Mouse (Mus musculus) layer of hippocampus, postnatal 14 days (tissue): ENCODE measurements around the gene Hes7. TPM values are rescaled to one million over a fixed set of nuclear protein-coding genes. Genes with fewer than 3 reads are reported as not detected.

Experiments used
- DNase-seq, 2 experiments: peaks; one replicate each; pipeline ENCODE4 v3.0.0; 2021 to 2022; ENCODE audit warnings: low spot score in 2 of 2, mixed read lengths in 1 of 2
- total RNA-seq, 2 experiments: library from RNA; stranded (reverse); gene quantifications; 2 replicates each; pipeline ENCODE4 v1.2.3; 2021

Gene Hes7
- total RNA-seq, 2 experiments from 2014 or later = 0.46 to 0.62 TPM

DNA sequence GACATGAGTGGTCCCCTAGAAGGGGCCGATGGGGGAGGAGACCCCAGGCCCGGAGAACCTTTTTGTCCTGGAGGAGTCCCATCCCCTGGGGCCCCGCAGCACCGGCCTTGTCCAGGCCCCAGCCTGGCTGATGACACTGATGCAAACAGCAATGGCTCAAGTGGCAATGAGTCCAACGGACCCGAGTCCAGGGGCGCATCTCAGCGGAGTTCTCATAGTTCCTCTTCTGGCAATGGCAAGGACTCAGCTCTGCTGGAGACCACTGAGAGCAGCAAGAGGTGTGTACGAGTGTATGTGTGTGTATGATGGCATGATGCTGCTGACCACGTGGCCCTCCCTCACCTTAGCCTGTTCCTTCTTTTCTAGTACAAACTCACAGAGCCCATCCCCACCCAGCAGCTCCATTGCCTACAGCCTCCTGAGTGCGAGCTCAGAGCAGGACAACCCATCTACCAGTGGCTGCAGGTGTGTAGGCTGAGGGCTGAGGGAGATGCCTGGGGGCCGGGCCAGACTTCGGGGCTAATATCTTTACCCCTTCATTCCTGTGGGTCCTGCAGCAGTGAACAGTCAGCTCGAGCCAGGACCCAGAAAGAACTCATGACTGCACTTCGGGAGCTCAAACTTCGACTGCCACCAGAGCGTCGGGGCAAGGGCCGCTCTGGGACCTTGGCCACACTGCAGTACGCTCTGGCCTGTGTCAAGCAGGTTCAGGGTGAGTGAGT, 19.4 kb upstream of the Hes7 start:
- DNase-seq = no peak

DNA sequence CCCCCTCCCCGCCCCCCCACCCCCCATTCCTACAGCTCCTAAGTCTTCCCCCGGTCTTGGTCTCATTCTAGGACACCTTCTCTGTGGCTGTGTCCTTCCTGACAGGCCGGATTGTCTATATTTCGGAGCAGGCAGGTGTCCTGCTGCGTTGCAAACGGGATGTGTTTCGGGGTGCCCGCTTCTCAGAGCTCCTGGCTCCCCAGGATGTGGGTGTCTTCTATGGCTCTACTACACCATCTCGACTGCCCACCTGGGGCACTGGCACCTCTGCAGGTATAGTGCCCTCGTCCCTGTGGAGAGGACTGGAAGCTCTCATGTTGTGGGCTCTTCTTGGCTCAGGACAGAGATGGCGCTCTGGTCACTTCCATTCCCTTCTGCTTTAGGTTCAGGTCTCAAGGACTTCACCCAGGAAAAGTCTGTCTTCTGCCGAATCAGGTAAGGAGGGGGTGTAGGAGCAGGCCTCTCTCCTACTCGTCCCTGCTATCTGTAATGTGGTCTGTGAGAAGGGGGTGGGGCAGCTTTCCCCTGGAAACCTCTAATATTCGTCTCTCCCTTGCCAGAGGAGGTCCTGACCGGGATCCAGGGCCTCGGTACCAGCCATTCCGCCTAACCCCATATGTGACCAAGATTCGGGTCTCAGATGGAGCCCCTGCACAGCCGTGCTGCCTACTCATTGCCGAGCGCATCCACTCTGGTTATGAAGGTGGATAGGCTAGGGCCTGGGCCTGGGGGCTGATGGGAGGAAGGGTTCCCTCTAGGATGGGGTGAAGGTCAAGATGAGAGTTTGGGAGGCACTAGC, 18.4 kb upstream of the Hes7 start:
- no peak for DNase-seq

DNA sequence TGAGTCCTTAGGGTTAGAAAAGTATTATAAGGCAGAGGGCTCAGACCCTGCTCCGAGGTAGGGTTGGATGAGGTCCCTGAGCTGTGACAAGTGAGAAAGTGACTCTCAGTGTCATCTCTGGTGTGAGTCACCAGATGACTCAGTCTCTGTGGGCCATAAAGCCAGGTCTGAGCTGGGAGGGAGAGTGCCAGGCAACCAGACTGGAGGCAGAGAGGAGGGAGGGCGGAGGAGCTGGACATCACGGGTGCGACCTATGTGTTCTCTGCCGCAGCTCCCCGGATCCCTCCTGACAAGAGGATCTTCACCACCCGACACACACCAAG, 17.8 kb upstream of the Hes7 start:
- no peak for DNase-seq

DNA sequence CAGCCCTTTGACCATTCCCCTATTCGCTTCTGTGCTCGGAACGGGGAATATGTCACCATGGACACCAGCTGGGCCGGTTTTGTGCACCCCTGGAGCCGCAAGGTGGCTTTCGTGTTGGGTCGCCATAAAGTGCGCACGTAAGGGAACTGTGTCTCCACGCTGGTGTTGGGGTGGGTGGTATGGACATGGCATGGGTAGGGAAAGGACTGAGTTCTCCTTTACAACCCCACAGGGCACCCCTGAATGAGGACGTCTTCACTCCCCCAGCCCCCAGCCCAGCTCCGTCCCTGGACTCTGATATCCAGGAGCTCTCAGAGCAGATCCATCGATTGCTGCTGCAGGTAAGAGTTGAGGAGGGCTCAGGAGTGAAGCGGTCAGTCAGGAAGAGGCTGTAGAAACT, 17.1 kb upstream of the Hes7 start:
- no peak for DNase-seq

DNA sequence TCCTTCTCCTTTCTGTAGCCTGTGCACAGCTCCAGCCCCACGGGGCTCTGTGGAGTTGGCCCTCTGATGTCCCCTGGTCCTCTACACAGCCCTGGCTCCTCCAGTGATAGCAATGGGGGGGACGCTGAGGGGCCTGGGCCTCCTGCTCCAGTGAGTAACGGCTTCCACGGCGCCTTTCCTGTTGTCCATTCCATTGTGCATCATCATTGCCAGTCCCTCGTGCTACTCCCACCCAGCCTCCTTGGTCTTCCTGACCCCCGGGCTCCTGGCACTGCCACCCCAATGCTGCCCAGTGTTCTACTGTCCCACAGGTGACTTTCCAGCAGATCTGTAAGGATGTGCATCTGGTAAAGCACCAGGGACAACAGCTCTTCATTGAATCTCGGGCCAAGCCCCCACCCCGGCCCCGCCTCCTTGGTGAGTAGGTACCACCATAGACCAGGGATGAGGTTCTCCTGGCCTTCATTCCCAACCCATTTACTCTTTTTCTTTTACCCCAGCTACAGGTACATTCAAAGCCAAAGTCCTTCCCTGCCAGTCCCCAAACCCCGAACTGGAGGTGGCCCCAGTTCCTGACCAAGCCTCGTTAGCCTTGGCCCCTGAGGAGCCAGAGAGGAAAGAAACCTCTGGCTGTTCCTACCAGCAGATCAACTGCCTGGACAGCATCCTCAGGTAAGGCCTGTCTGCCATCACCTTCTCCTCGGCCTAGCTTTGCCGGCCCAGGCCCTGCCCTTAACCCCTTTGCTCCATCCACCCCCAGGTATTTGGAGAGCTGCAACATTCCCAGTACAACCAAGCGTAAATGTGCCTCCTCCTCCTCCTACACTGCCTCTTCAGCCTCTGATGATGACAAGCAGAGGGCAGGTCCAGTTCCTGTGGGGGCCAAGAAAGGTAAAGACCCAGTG, 16.4 kb upstream of the Hes7 start:
- DNase-seq = no peak

DNA sequence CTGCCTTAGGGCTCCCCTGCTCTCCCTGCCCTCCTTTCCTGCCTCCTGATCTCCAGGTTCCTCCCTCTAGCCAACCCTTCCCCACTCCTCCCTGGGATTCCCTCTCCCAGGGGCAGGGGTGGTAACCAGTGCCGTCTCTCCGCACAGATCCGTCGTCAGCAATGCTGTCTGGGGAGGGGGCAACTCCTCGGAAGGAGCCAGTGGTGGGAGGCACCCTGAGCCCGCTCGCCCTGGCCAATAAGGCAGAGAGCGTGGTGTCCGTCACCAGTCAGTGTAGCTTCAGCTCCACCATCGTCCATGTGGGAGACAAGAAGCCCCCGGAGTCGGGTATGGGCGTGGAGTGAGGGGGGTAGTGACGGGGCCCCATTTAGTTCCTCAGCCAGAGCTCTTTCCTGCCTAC, 15.7 kb upstream of the Hes7 start:
- no peak for DNase-seq

DNA sequence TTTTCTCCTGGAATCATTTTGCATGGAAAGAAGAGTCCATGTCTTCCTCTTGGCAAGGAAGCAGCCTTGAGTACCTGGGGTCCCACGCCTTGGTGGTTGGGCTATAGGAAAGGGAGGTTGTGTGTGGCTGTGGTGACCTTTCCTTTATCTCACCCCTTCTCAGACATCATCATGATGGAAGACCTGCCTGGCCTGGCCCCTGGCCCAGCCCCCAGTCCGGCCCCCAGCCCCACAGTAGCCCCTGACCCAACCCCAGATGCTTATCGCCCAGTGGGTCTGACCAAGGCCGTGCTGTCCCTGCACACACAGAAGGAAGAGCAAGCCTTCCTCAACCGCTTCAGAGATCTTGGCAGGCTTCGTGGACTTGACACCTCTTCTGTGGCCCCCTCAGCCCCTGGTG, 15.0 kb upstream of the Hes7 start:
- no peak for DNase-seq

DNA sequence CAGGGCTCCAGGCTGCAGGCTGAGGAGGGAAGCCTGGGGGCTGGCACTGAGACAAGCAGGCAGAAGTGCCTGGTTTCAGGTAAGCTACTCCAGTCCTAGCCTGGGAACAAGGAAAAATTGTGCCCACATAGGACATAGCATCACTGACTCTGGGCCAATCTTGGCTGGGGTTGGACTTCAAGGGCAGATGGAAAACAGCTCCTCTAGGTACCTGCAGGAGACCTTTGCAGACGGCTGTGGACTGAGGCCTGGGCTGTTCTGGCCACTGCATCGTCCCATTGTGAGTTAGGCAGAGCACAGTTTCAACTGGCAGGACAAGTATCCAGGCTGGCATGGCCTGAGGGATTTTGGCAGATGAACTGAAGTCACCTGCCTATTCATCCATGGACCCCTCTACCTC, 14.4 kb upstream of the Hes7 start:
- DNase-seq = no peak

DNA sequence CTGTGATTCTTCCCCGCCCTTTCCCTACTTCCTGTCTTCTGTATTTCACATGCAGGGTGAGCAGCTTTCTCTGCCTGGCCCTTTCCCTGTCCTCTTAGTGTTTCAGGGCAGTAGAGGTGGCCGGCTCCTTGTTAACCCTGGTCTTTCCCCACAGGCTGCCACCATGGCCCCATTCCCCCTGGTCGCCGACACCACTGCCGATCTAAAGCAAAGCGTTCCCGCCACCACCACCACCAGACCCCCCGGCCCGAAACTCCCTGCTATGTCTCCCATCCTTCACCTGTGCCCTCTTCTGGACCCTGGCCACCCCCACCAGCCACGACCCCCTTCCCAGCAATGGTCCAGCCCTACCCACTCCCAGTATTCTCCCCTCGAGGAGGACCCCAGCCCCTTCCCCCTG, 13.9 kb upstream of the Hes7 start:
- DNase-seq = no peak

DNA sequence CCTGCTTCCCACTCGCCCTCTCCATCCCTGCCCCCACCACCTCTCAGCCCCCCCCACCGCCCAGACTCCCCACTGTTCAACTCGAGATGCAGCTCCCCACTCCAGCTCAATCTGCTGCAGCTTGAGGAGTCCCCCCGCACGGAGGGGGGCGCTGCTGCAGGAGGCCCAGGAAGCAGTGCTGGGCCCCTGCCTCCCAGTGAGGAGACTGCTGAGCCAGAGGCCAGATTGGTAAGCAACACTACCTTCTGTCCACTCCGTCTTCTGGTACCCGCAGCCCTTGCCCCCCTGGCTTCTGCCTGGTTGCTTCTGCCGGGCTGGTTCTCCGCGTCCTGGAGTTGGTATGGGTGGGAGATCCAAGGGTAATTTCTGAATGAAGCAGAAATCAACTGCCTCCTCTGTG, 13.4 kb upstream of the Hes7 start:
- no peak for DNase-seq

DNA sequence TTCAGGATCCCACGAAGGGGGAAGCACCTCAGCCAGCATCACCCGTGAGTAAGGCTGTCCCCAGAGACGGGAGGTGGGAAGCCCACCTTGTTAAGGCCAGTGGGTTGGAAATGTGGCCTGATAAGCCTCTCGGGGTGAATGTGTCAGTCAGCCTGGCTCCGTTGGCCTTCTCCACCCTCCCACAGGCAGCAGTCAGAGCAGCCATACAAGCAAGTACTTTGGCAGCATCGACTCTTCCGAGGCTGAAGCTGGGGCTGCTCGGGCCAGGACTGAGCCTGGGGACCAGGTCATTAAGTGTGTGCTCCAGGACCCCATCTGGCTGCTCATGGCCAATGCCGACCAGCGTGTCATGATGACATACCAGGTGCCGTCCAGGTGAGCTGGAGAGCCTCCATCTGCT, 12.5 kb upstream of the Hes7 start:
- DNase-seq = no peak

DNA sequence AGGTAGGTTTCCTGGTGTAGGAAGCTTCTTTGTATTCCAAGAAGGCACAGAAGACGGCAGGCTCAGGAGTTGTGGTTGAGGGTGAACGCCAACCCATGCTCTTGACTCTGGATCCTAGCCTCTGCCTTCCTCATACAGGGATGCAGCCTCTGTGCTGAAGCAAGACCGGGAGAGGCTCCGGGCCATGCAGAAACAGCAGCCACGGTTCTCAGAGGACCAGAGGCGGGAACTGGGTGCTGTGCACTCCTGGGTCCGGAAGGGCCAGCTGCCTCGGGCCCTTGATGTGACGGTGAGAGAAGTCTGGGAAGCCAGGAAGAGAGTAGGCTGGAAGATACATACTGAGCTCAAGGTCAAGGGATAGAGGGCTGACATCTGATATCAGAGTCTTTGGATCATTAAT, 12.0 kb upstream of the Hes7 start:
- DNase-seq = no peak

DNA sequence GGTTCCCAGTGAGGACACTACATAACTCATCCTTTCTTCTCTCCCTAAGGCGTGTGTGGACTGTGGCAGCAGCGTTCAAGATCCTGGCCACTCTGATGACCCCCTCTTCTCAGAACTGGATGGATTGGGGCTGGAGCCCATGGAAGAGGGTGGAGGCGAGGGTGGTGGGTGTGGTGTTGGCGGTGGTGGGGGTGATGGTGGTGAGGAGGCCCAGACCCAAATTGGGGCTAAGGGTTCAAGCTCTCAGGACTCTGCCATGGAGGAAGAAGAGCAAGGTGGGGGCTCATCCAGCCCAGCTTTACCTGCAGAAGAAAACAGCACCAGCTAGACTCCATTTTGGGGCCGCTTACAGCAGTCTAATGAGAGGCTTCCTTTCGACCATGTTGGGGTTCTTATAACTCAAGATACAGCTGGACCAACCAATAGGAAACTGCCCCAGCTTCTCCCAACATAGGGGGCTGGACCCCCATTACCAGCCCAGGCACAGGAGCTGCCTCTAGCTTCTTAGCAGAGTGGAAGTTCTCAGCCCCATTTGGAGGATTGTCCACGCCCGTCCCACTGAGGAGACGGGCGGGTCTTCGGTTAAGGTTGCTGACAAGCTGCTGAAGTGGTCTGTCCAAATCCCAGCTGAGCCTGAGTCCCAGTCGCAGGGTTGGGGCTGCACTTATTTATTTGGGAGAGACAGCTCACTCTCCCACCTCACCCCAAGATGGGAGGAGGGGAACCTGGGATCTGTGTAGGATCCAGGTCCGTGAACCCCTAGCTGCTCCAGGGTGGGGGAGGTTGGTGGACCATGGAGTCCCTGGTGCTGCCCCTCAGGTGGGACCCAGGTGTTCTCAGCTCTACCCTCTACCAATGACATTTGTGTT, 10.9 kb upstream of the Hes7 start:
- DNase-seq = no peak

DNA sequence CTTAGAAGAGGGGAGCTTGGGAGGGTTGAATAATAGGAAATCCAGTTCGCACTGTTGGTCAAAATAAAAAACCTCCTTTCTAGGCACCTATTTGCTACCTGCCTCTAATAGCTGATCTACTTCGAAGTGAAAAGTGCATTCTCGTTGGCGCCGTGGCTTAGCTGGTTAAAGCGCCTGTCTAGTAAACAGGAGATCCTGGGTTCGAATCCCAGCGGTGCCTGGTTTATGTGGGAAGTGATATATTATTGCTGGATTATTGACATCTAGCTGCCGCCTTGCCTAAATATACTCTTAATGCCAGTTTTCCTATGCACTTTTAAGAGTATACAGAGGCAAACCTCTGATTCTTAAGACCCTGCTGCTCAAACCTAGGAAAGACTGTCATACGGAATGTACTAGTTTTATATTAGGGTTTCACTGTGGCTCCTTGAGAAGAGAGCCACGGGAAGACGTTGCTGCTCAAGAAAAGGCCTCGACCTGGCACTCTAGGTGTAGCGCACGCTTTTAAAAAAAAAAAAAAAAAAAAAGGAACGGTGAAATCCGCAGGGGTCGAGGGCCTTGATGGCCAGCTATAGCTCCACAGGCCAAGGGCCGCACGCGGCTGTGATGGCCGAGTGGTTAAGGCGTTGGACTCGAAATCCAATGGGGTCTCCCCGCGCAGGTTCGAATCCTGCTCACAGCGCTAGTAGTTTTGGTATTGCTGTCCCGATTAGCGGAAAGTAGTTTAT, 9.7 kb upstream of the Hes7 start:
- peak; percentile 93 to 95 for DNase-seq

DNA sequence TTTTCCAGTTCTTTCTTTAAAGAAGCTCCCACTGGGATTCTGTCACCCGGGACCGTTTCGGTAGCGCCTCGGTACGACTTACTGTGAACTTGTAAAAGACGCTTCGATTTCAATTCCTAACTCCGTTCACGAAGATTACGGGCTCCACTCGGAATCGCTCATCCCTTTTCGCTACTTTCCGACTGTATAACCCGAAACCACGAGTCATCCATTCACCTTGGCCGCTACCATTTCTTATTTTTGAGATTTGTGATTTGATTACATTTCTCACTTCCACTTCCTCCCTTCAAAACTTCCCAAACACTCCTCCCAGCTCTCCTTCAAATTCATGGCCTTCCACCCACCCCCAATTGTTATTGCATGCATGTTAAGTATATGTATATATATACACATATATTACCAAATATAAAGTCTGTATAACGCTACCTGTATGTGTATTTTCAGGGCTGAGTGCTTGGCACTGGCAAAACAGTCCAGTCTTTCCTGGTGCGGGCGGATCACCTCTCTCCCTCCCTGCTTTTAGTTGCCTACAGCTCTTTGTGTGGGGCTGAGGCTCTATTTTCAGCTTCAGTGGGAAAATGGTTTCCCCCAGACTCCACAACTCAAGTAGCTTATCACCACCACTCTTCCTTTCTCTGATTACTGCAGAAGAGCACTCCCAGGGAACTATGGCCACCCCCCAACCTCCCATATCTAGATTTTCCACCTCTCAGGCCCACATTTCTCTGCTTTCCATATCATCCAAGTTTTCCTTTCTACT, 9.0 kb upstream of the Hes7 start:
- no peak for DNase-seq

DNA sequence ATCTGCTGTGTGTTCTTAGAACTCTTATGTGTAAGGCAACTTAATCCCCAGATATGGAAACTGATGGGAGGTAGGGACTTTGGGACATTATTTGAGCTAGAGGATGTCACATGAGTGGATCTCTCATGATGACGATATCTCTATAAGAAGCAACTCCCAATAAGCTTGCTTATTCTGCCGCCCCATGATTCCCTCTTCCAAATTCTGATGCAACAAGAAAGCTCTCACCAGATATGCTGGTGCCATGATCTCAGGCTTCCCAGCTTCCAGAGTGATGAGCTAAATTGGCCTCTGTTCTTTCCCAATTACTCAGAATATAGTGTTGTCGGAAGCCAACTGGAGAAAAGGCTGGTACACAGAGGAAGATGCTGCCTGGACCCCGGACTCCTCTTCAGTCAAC, 8.3 kb upstream of the Hes7 start:
- DNase-seq = no peak

DNA sequence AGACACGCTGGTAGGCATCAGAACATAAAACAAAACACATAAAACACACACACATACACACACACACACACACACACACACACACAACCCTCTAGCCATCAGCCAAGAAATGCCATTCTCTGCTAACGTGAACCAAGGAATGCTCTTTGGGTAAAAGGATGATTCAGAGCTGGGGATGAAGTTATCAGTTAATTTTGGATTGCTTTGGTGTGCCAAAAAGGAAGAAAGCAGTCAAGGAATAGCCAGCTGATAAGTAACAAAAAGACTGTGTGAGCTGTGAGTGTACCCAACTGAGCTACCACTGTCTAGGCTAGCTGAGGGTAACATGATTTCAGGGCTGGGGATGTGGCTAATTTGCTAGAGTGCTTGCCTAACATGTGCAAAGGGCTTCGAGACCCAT, 6.2 kb upstream of the Hes7 start:
- no peak for DNase-seq

DNA sequence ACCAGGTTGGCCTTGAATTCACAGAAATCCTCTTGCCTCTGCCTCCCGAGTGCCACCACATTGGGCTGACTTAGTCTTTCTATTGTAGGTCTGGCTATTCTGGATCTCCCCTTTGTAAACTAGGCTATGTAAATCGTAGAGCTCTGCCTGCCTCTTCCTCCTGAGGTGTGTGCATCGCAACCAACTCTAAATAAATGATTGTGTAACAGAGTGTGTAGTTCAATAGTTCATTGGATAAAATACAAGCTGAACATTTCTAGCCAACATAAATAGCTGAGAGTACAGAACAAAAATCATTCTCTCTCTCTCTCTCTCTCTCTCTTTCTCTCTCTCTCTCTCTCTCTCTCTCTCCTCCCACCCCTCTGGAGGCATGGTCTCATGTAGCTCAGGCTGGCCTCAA, 5.6 kb upstream of the Hes7 start:
- DNase-seq = no peak

DNA sequence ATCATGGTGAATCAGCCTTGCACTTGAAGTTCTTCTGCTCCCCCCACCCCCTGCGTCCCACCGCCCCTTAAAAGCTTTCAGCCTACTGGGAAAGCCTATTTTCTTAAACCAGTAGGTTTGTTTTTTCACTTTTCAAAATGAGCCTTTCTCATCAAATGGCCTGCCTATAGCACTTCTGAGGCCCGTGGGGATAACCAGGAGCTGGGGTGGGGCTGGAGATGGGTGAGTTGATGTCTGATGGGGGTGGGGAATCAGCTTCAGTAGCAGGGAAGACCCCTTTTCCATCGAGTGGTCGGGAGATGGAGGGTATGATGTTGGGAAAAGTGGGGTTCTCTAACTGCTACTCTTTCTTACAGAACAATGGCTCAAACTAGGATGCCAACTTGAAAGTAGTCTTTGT, 3.4 kb upstream of the Hes7 start:
- no peak for DNase-seq
